Mouse (Mus musculus) layer of hippocampus, adult 11-12 months (tissue): ENCODE measurements around the gene Klhl21.
A peak's percentile ranks its signal among the peaks of the same experiment; 100 is the strongest.

ENCODE experiments used
- DNase-seq: peaks from one replicate; pipeline ENCODE4 v3.0.0; 2022; ENCODE audit warnings: low spot score

Gene Klhl21

GRCm38 (mm10) chr4:152008622-152009075, at the start of gene Klhl21:
TSS of gene Klhl21 (plus strand) at chr4:152008803.
- DNase-seq, result peak; percentile 96

DNA sequence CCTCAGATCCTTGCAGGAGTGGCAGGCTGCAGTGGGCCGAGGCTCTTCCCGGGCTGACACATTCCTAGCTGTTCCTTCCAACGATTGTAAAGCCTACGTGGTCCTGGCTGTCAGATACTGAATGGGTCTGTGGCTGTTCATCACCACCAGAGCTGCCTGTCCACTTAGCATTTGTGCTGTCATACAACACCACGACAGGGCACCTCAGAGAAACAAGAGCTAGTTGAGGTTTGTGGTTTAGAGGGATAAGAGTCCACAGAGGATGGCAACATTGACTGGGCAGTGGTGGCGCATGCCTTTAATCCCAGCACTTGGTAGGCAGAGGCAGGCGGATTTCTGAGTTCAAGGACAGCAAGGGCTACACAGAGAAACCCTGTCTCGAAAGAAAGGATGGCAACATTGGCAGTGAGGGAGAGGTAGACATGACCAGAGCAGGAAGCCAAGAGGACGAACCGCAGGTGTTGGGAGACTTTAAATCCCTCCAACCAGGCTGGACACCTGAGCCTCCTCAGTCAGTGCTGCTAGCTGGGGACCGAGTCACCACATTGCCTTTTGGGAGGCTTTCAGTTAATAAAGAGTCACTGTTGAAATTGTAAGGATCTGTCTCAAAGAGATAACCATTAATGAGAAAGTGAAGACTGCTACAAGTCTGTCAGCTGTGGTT, 48.6 kb upstream of the Klhl21 start:
- DNase-seq, result no peak

DNA sequence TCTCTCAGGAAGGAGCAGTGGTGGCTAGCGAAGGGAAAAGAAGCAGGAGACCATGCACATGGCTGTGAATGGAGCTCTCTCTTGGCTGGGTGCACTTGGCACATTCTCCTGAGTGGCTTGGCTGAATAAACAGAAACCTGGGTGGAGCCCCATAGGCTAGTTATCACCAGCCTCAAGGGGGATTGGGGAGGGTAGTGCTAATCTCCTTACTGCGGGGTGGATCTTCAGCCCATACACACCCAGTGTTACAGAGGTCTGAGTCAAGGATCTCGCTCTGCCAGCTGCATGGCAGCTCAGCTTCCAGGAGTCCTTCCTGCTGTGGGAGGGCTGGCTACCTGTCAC, 48.1 kb upstream of the Klhl21 start:
- DNase-seq, result no peak

DNA sequence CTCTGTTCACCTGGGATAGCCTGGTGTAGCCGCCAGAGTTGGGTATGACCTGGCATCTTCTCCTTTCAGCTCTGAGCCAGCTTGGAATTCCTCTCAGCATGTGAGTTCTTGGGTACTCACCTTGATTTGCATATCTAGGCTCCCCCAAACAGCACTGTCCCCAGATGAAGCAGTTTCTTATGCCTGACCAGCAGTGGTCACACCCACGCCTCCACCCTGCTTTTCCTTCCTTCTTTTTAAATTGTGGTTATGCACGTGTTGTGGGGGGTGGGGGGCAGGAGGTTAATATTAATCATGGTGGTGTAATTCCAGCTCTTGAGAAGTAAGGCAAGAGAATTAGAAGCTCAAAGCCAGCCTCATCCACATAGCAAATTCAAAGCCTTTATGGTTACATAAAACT, 45.8 kb upstream of the Klhl21 start:
- no peak for DNase-seq

GRCm38 (mm10) chr4:151968204-151968921, 40.2 kb upstream of the Klhl21 start:
- DNase-seq, result no peak

- no peak for DNase-seq
Measured at GRCm38 (mm10) chr4:151972221-151972967, 36.2 kb upstream of the Klhl21 start.

GRCm38 (mm10) chr4:151975441-151975840, 33.2 kb upstream of the Klhl21 start:
- no peak for DNase-seq

DNA sequence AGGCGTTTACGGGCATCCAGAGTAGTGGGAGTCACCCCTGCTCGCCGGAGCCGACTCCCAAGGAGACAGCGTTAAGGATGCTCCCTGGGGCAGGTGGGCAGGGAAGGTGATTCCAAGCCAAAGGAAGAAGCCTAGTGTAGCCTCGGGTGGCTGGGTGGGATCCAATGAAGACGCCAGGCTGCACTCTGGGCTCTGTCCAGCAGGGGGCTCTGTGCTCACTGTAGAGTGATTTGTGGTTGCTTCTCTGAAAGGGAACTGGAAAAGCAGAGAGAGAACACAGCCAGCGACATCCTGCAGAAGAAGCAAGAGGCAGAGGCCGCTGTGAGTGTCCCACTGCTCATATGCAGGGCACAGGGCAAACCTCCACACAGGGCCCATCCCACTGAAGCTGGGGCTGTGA, 30.9 kb upstream of the Klhl21 start:
- DNase-seq, result peak; percentile 92

DNA sequence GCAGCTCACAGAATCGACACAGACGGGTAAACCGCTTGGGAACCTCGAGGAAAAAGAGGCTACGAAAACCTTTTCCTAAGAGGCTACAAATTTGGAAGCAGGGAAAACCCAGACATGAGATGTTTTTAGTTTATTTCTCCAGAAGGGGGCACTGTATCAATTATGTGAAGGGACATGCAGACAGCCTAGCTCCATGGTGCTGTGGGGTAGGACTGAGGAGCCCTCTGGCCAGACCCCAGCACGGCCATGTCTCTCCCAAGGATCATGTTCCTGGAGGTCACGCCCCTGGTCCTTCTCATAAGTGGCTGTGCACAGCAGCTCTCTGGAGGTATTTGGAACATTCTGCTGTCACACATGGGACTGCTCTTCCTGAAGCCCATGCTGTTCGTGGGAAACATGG, 27.9 kb upstream of the Klhl21 start:
- no peak for DNase-seq

- DNase-seq, result peak; percentile 86
Measured at GRCm38 (mm10) chr4:151981363-151981762, 27.2 kb upstream of the Klhl21 start.

DNA sequence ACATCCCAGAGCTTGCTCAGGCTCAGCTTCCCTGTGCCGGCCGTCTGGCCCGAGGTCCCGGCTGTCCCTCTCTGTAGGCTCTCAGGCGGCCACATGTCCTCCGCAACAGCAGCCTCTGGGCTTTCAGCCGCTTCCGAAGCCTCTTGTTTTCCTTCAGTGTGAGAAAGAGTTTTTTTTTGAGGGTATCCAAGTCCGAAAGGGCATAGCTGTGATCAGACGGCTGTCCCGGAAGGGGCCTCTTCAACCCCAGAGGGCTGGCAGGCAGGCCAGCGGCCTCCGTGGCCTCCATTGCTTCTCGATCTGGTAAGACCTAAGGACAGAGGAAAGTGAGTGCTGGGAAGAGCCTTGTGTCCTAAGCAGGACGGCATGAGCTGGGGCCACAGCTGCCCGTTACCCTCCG, 25.6 kb upstream of the Klhl21 start:
- no peak for DNase-seq

GRCm38 (mm10) chr4:151983560-151983959, 25.0 kb upstream of the Klhl21 start:
- DNase-seq, result no peak

DNA sequence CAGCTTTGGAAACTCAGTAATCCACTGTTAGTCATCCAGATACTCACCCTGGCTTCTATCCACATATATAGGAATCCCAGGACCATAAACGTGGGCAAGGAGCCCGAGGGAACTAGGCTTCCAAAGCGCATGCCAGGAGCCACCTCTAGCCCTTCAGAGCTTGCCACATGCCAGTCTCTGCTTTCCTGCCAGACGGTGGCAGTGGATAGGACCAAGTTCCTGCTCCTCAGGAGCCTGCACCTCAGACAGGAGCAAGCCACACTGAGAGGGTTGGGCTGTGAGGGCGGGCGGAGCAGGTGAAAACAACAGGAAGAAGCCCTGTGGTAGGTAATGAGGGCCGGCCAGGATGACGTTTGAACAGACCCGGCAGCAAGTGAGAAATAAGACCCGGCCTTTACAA, 22.7 kb upstream of the Klhl21 start:
- no peak for DNase-seq

GRCm38 (mm10) chr4:151986650-151987049, 22.0 kb upstream of the Klhl21 start:
- DNase-seq, result no peak

- no peak for DNase-seq
Measured at GRCm38 (mm10) chr4:151988014-151988341, 20.6 kb upstream of the Klhl21 start.

DNA sequence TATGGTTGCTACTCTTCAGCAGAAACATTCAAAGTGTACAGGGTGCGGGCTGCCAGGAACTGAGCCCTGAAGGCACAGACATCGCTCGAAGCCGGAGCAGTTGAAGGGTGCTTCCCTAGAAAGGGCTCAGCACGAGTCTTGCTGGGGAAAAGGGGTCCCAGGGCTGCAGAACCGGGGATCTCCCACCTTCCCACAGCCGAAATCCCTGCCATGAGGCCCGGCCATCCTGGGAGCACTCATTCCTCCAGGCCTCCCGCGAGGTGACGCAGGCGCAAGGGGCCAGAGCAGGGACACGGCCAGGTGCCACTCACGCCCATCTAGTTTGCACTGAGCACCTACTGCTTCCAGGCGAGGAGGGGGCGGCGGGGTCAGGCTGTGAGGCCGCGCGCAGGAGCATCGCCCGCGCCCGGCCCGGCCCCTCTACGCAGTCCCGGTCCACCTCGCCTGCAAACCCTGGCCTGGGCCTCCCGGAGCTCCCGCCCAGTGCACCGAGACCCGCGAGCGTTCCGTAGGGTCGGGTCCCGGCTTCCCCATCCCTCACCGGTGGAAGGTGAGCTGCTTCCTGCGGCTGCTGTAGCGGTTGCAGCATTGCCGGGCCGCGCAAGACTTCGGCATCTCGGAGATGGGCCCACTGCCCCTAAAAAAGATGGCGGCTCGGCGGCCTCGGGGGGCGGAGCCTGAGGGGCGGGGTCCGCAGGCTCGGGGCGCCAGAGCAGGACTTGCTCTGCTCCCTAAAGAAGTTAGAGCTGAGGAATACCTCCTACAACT, 20.1 kb upstream of the Klhl21 start, which contains the start of gene Thap3:
Thap3 (minus strand) TSS at position 656 of the 768 bp plus-strand sequence.
- DNase-seq, result peak; percentile 78

DNA sequence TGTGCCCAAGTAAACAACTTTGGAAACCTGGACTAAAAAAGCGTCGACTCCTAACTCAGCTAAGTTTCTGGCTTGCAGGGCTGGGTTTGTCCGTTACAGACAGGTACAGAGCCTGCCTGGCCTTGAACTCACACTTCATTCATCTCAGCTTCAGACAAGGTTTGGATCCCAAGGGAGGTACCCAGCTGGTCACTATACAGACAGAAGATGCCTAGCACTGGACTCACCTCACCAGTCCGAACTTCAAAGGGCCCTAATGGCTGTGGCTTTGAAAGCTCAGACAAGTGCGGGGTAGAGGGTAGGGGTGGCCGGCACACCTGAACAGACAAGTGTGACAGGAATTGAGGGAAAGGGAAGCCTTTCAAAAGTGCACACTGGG, 19.5 kb upstream of the Klhl21 start:
- DNase-seq, result no peak

DNA sequence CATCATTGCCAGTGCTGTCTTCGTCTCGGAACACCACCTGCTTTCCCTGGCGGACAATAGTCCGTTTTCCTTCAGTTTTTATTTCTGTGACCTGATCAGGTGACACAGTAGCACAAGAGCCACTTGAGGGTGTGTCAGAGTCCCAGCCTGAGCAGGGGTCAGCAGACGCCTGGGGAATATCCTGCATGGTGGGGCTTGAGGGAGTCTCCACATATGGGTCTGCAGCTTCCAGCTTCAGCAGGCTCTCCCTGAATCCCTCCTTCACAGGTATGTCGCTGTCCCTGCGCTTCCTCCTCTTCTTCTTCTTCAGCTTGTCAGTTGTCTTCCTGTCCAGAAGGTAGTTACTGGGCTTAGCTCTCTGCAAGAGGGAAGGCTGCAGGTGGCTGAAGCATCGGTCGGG, 16.5 kb upstream of the Klhl21 start:
- no peak for DNase-seq

GRCm38 (mm10) chr4:151993035-151993434, 15.6 kb upstream of the Klhl21 start:
- DNase-seq, result no peak

GRCm38 (mm10) chr4:151994228-151995171, 14.1 kb upstream of the Klhl21 start:
- DNase-seq, result no peak
